Mouse (Mus musculus) neural tube, embryonic 10.5 days (tissue): ENCODE results near the gene Dusp15.

Experiments used
- DNase-seq: peaks from one replicate; pipeline ENCODE4 v3.0.0-alpha.2; 2017; ENCODE audit warnings: low spot score; ENCODE audit errors: extremely low spot score

Gene Dusp15

DNA sequence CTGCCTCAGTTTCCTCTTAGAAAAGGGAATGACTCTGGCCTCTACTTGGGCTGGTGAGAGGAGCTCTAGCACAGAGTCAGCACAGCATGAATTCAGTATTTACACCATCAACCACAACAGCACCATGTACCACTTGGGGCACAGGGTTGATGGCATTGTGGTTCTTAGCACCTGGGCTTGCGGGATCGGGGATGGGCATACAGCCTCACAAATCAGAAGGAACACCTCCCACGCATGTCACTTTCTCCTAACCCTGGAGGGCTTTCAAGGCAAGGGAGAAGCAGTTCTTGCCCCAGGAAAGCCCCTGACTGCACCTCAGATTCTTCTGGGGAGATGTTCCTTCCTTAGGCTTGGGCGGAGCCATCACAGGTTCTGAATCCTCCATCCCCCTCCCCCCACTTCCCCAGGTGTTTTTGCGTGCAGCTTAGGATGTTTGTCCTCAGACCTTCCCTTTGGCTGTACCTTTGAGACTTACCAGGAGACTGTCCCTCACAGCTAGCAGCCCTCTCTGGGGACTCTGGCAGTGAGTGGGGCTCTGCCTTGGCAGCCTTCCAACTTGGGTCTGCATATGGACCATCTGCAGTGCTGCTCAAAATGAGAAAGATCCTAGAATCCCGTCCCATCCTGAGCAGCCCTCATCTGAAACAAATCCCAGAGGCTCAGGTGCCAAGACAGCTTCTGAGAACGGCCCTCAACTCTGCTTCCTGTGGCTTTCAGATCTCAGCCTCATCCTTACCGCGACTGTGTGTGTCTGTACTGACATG is 45.0 kb downstream of the Dusp15 start:
- DNase-seq = no peak

DNA sequence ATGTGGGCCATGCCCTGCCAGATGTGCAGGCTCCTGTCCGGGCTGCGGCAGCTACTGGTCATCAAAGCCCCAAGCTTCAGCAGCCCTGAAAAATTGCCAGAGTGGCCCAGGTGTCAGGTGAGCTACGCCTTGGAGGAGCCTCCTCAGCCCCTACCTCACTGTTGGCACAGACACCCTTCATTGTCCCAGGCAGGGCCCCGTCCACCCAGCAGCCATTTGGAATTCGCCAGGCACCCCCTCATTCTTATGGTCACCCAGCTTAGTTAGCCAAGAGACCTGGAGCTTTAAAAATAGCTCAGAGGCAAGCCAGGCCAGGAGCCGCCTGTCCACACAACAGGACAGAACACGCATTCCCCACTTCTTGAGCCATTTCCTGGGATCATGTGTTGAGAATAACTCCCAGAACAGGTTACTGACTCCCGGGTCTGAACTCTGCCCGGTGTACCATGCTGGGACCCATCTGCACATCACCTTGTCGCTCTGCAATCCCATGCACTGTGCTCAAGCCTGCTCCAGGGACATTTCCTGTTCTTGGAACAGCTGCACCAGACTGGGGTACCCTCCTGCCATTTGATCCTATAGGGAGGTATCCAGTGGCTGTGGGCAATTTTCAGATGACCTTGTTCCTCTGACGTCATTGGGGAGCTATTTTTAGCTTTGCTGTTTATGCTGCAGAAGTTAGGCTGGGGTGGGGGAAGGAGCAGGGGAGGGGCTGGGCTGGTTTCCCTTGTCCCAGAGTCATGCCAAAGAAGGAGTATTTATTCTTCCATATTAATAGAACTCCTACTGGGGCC is 46.3 kb downstream of the Dusp15 start:
- DNase-seq = no peak

DNA sequence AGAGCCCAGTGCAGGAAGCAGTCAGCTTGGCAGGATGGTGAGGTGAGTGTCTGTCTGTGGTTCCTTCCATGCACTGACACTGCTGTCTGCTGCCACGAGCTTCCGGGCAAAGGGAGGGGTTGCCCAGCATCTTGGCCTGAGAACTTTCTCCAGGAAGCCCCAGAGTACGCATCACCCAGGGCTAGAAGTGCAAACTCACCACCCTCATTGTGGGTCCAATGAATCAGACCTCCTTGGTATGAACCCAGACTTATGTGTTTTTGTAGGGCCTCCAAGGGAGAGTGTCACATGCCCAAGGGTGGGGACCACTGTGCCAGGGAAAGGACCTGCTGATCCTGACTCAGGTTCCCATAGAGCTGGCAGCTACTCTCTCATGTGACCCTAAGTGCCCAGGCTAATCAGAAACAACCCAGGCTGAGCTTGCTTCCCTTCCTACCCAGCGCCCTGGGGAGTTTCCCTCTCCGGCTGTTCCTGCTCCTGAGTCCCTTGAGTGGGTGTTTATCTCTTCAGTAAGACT is 47.3 kb downstream of the Dusp15 start:
- no peak for DNase-seq

DNA sequence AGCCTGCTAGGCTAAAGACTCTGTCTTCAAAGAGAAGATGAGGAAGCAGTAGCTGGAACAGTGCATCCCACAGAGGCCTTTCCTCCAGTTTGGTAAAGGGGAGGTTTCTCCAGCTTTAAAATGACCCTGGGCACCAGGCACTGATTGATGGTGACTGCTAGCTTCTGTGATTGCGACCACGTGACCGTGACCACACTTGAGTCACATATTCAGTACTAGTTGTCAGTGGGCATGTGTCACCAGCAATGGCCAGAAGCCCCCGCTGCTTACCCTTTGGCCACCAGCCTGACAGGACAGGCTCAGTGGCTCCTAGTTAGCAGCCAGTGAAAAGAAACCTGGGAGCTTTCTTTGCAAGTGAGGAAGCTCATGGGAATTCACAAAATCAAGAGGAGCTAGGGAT is 47.9 kb downstream of the Dusp15 start:
- no peak for DNase-seq

DNA sequence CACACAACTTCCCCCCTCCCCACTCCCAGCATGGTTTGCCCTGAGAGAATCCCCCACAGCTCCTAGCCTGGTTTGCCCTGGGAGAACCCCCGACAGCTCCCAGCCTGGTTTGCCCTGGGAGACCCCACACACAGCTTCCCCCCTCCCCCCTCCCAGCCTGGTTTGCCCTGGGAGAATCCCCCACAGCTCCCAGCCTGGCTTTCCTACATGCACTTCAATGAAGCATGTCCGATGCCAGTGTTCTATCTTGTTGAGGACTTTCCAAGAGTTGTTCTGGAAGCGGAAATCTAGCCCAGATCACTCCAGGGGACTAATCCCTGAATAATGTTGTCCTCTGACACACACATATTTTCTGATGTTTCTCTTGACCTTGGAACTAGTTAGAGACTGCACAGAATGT is 48.8 kb downstream of the Dusp15 start:
- no peak for DNase-seq

DNA sequence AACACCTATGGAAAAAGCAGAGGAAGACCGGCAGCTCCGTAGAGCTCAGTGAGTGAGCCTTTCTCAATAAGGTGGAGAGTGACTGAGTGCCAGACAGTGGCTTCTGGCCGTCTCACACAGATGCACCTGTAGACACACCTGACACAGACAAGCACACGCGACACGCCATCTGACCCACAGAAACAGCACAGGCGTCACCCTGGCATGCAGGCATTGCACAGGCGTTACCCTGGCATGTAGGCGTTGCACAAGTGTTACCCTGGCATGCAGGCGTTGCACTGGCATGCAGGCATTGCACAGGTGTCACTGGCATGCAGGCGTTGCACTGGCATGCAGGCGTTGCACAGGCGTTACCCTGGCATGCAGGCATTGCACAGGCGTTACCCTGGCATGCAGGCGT is 50.2 kb downstream of the Dusp15 start:
- no peak for DNase-seq

DNA sequence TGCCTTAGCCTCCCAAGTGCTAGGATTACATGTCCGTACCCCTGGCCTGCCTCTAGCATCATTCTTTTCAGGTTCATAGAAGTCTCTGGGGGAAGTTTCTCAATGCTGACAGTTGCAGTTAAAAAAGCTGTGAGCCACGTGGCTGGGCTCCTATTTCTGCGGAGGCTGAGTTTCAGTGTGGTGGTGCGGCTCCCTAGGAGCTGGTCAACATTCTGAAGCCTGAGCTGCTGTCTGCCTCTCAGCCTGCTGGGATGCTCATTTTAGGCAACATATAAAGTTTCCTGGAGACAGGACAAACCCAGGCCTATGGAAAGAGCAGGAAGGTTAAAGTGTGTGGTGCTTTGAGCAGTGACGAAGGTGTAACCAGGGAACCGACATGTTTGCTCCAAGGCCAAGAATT is 52.5 kb downstream of the Dusp15 start:
- DNase-seq = no peak

DNA sequence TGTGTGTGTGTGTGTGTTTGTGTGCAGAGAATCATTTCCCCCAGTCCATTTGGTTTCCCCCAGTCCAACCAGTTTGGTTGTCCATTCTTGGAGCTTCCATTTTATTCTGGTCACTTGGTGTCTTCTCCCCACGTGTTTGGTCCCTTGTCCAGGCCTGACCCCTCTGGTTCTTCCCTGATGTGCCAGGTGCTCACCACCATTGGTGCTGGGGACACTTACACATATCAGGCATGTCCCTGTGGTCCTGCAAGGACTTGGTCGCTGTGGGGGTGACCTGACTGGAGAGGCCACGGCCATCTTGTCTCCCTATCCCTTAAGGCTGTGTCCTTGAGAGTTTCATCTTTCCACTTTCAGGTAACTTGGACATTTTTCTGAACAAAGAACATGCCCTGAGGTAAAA is 54.6 kb downstream of the Dusp15 start:
- DNase-seq = no peak

DNA sequence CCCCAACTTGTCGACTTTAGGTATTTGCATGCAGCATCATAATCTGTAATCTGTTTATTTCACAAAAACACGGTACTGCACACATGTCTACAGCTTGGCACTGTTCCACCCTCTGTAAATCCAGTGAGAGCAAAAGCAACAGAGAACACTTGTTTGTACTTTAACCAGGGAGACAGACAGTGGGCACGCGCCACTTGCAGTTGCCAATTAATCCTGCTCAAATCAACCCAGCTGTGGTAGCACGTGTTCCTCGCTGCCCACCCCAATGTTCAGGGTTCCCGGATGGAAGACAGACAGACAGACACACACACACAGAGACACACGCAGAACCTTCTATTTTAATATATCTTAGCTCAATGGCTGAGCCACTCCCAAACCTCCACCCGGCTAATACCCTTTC is 55.7 kb downstream of the Dusp15 start:
- DNase-seq = no peak
